Mouse (Mus musculus): Measurements from ENCODE around the gene Fank1.
"Not testable (repeated sequence)": the region's sequence is repeated elsewhere in the genome, so short reads cannot be mapped to it uniquely, and the experiment has no call there.

Fank1 gene

DNA sequence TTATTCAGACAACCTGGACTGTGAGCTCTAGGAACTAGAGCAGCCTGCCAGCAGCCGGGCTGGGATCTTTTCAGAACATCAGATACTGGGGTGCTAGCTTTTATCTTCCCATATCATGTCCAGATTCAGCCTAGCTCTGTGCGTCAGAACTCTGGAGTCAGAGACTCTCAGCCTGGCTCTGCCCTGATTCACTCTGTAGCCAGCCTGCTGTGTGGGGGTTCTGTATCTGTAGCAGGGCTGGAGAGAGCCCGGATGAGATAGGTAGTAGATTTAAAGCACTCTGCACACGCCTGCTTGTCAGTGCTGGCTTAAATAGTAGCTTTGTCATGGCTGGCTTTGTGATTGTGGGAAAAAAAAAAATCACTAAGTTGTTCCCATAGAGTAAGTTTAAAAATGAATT is 51.9 kb downstream of the Fank1 start:
- no peak for DNase-seq (ENCODE audit: low read depth, low spot score)

DNA sequence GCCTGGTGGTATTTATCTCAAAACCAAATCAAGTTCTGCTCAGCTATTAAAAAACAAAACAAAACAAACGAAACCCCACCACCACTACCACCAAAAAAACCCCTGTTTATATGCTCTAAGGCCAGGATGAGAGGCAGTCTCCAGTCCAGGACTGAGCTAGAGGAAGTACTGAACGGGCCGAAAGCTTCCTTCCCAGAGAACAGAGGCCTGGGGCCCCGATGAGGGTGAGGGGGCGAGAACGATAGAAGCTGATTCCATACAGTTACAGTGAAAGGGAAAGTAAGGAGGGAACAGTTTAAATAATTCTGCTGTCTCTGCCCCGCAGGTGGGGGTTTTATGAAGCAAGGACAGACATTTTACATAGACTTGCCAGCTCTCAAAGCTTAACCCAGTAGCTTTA is 52.9 kb downstream of the Fank1 start:
- no peak for DNase-seq (ENCODE audit: low read depth, low spot score)

- DNase-seq (ENCODE audit: low read depth, low spot score), result no peak
Observed at GRCm38 (mm10) chr7:133839546-133839945, 62.9 kb downstream of the Fank1 start.

GRCm38 (mm10) chr7:133842079-133842478 is 65.4 kb downstream of the Fank1 start:
- DNase-seq (ENCODE audit: low read depth, low spot score), result no peak

DNA sequence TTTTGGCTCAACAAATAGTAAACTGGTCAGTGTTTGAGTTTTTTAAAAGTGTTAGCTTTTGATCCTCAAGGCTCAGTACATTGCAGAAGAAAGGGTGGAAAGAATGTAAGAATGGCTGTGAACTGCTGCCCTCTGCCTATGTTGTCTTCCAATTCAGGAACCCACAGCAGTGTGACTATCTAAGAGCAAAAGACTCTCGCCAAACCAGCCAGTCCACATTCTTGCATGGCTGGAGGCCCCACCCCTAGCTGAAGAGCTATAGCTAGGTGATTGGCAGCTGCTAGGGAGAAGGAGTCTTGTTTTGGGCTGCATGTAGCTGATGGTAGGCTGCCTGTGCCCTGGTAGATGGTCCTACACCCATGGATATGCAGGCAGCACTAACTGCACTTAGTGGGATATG is 70.5 kb downstream of the Fank1 start:
- DNase-seq (ENCODE audit: low read depth, low spot score), result no peak

DNA sequence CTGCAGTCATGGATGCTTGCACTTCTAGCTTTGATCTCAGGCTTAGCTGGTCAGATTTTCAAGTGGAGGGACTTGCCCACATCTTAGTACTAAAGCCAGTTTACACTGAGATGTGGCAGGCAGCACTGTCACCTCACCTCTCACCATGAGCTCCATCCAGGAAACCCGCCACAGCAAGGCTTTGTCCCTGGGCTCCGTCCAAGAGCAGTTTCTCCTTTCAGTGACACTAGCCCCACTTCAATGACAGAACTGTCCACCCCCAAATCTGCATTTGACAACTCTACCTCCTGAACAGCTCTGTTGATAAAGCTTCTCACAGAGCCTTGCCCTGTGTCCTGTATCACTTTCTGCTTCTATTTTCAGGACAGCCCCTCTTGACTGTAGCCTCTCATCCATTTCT is 71.5 kb downstream of the Fank1 start:
- no peak for DNase-seq (ENCODE audit: low read depth, low spot score)

DNA sequence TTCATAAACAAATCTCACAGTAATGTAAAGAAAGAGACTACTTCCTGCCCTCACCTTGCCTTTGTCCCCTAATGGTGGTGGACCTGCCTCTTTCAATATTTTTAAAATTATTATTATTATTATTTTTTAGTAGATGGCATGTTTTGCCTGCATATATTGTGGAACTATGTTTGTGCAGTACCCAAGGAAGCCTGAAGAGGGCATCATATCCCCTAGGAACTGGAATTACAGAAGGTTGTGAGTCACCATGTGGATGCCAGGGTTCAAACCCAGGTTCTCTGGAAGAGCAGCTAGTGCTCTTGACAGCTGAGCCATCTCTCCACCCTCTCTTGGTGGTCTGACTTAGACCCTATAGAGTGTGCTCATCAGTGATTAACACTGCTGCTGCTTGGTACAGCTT is 74.1 kb downstream of the Fank1 start:
- DNase-seq (ENCODE audit: low read depth, low spot score), result peak; percentile 30

- peak; percentile 80 for DNase-seq (ENCODE audit: low read depth, low spot score)
Observed at GRCm38 (mm10) chr7:133856278-133856677, 79.6 kb downstream of the Fank1 start.

- no peak for DNase-seq (ENCODE audit: low read depth, low spot score)
Observed at GRCm38 (mm10) chr7:133858506-133858905, 81.8 kb downstream of the Fank1 start.

GRCm38 (mm10) chr7:133859548-133859947 is 82.9 kb downstream of the Fank1 start:
- no peak for DNase-seq (ENCODE audit: low read depth, low spot score)

DNA sequence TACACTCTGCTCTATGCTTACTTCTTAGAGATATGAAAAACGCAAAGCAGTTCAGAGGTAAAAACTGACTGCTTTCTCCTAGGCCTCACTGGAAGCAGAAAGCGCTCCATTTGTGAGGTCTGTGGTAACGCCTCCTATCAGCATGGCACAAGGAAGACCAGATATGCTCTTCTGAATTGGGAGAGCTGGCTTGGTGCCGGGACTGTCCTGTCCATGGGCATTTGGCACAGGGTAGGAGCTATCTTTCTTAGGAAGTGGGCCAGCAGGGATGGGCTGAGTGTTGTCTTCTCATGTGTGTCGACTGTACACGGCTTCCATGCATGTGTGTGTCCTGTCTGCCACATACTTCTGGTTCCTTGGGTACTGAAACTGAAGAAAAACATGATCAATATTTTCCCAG is 85.6 kb downstream of the Fank1 start:
- DNase-seq (ENCODE audit: low read depth, low spot score), result no peak

- peak; percentile 23 for DNase-seq (ENCODE audit: low read depth, low spot score)
Observed at GRCm38 (mm10) chr7:133862723-133863122, 86.1 kb downstream of the Fank1 start.

DNA sequence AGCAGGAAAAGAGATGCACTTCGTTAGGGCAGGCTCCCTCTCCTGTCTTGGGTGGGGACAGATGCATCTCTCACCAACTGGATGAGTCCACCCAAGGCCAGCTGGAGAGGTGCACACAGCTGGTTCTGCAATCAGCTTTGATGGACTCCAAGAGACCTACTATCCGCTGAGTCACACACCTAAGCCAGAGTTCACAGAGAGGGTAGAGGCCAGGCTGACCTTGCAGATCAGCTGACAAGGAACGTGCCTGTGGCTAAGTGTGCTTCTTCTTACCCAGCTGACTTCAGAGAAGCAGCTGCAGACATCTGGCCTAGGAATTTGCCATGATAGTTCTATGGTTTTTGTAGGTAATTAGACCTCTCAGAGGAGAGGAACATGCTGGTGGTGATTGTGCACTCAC is 86.5 kb downstream of the Fank1 start:
- DNase-seq (ENCODE audit: low read depth, low spot score), result peak; percentile 30

DNA sequence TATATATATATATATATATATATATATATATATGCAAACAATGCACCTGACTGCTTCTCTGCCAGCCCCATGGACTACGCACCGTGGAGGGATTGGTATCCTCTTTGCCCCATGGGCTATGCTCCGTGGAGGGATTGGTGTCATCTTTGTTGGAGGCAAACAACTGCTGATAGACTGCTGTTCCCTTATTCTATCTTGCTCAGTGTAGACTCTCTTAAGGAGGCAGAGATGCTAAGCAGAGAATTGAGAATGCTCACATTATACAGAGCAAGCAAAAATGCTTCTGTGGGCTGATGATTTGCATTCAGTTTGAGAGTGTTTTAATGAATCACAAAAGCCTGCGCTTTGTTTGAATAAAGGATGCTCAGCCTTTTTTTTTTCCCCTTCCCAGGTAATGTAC is 87.0 kb downstream of the Fank1 start:
- no peak for DNase-seq (ENCODE audit: low read depth, low spot score)

DNA sequence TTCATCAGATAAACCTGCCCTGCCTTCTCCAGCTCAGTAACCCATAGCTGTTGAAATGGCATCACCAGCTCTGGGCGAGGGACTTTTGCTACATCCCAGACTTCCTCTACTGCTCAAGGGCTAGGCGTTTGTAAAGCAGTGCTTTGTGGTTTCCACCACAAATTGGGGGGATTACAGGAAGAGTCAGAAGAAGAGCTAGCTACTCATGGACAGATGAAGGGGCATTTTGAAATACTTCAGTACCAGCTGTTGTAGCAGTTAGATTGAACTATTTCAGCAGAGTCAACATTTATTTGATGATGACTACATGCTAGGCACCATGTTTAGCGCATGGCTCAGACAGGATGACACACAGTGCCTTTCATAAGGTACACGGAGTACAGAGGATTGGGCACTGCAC is 93.6 kb downstream of the Fank1 start:
- no peak for DNase-seq (ENCODE audit: low read depth, low spot score)

DNA sequence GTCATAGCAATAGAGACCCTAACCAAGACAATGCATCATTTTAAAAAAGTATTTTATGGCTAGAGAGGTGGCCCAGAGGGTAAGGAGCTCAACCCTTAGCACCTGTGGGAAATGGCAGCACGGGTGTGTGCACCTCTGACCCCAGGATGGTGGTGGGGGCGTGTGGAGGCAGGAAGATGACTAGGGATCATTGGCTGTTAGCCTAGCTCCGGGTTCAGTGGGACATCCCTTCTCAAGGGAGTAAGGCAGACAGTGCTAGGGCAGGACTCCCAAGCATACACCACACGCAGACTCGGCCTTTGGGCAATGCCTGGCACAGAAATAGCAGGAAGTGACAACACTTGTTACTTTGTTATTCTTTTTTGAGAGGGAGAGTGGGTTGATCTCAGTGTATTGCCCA is 96.0 kb downstream of the Fank1 start:
- no peak for DNase-seq (ENCODE audit: low read depth, low spot score)

DNA sequence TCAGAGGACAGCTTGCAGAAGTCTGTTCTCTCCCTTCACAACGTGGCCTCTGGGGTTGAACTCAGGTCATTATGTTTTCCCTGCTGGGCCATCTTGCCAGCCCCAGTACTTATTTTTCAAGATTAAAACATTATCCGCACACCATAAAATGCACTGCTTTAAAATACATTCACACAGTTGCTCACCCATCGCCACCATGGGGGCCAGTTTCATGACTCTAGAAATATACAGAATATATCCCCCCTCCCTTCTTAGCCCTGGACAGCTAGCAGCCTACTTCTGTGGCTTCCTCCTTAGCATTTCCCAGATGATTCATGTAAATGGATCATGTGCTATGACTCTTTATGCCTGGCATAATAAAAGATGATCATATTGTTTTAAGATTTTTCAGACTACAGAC is 99.5 kb downstream of the Fank1 start:
- no peak for DNase-seq (ENCODE audit: low read depth, low spot score)

GRCm38 (mm10) chr7:133876646-133877342 is 100.1 kb downstream of the Fank1 start:
- no peak for DNase-seq (ENCODE audit: low read depth, low spot score)

DNA sequence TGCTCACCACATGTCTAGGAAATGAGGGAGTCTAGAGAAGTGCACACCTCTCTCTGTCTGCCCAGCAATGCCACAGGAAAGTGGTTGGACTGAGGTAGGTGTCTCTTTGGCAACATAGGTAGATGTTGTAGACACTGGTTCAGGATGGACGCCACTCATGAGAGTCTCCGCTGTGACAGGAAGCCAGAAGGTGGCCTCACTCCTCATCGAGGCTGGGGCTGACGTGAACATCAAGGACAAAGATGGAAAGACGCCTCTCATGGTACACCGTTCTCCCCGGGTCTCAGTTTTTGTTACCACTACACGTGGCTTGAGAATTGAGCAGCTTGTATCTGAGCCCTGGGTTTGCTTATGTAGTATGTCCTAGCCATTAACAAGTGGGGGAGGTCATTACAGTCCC is 103.1 kb downstream of the Fank1 start:
- DNase-seq (ENCODE audit: low read depth, low spot score), result no peak

DNA sequence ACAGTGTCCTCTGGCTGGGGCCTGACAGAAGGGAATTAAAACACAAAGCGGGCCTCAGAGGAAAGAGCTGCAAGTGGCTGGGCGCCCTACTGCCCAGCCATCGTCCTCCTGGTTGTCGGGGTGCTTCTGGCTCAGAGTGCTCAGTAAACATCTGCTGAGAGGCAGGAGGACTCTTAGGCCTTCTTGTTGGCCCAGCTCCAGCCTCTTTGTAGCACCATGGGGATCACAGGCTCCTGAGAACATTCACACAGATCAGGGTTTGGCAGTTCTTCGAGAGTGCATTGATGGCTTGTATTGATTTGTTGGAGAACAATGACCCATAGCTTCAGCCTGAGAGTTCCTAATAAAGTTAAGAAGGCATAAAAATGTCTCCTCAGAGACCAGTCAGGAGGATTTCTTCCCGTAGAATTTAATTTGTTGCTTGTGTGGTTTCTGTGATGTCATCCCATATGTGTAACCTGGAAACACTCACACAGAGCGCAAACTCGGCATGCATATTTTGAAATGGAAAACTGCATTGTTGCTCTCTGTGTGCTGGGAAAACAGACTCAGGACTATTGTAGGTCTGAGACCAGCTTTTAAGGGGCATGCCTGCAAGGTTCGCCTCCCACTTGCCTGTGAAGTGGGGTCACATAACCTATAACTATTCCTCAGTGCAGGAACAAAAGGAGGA is 108.2 kb downstream of the Fank1 start:
- DNase-seq (ENCODE audit: low read depth, low spot score), result not testable (repeated sequence)

DNA sequence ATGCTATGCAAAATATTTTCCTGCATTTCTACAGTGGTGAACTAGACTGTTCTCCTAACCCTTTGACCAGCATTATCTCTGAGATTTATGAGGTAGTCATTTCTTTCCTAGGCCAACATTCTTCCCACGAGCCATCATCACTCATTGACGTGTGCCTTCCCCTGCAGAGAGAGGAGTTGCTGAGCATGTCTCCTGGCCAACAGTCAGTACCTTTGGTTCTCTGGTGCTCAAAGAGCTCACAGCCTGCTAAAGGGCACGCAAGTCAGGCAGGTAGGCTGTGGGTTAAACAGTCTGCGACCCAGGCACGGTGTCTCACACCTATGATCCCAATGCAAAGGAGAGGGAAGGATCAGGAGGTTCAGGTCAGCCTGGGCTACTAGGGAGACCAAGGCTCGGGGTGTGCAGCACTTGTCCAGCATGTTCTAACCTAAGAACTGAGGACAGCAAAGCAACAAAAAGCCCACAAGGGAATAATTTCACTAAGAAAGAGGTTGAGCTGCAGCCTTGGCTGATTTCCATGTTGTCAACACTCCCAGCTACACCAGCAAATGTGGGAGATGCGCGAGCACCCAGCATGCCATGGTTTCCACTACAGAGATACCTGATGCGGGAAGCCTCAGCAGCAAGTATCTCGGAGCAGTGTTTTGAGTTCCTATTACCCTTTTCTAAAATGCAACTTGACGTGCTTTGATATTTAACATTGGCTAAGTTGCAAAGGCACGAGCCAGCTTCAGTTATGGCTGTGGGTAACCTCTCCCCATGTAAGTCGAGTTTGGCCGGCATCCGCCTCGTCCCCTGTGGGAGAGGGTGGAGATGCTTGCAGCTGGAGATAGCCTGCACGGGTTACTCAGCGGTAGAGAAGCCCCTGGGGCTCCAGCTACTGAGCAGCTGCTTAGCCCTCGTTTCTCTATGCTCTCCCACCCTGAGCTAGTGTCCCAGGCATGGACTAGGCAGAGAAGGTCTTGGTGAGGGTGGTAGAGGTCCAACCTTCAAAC is 112.6 kb downstream of the Fank1 start:
- DNase-seq (ENCODE audit: low read depth, low spot score), result no peak

DNA sequence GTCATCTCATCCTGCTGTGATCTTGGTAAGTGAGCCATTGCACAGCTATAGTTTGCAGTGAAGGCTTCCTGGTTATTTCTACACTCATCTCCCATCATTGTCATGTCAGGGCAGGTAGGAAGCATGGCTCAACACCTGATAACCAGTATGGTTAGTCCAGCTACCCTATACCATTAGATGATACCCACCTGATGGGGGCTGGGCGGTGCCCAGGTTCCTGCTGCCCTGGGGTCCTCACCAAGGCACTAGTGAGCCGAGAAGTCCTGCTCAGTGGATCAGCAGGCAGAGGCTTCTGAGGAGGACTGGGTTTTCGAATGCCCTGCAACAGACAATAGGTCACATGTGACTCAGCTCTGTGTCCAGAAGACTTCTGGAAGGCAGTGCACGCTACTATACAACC is 113.3 kb downstream of the Fank1 start:
- DNase-seq (ENCODE audit: low read depth, low spot score), result no peak

Measured in ZHBTc4 (cell line).